ENCODE assay signal across 8 mouse cellular contexts in the genomic region with DNA sequence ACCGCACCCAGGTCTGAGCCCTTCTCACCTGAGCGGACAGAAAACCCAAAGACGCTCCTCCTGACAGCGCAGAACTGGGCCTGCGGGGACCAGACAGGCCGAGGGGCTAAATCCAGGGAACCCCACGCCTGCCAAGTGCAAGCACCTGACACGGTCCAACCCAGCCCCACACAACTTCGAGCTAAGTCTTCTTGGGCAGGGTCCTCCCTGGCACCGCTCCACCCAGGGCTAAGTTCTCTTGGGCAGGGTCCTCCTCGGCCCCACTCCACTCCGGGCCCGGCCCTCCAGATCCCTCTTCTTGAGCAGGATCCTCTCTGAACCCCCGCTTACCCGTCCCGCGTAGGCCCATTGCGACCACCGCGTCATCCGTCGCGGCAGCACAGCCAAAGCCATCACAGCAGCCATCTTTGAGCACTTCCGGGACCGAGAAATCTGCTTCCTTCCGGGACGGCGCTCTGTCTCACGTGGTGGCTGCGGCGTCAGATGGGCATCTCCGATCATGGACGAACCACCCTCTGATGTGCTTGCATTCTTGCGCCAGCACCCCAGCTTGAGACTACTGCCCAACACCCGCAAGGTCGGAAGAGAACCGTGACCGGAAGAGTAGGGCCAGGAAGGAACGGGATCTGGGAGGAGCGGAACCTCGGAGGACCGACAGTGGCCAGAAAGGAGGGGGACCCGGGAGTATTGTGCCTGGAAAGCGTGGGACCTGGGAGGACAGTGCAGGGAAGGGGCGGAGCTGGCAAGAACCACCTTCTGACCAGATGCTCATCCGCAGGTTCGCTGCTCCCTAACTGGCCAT. TPM values are rescaled to one million over a fixed set of nuclear protein-coding genes. Genes with fewer than 3 reads are reported as not detected.
A peak's percentile ranks its signal among the peaks of the same experiment; 100 is the strongest.
DNase-seq lines count a peak whose midpoint lies in the region; ATAC-seq lines count a peak whose summit lies in the region.

A gene (plus strand): TSS at position 441 of the 802 bp plus-strand sequence.
A gene (minus strand): TSS at position 604 of the 802 bp plus-strand sequence.

- H3K27me3 ChIP-seq in erythroblast, embryonic 14.5 days (ENCODE audit: control insufficient read depth): no peaks in the 10 kb centered on the region
- no peaks in the 10 kb centered on the region for H3K27me3 ChIP-seq in heart, embryonic 11.5 days (ENCODE audit: control insufficient read depth, insufficient read depth, low read length)
- no peaks in the 10 kb centered on the region for H3K27me3 ChIP-seq in kidney, embryonic 16.5 days (ENCODE audit: insufficient read depth, low read length)

- H3K4me2 ChIP-seq in heart, embryonic 11.5 days: peak within 1 kb of the TSS; percentile 99
- H3K4me2 ChIP-seq in kidney, embryonic 16.5 days (replicated peaks; ENCODE audit: low read depth, low read length): peak within 1 kb of the TSS; percentile 97

- DNase-seq in A20 (ENCODE audit: low read depth, low spot score): peak; percentile 86
- peak; percentile 95 for DNase-seq in brain, adult 2 months (ENCODE audit: low read depth, low spot score)
- peak; percentile 78 for DNase-seq in liver
- DNase-seq in monocyte, adult 2 months (ENCODE audit: low read depth in 1 of 2, low spot score in 2 of 2): peak; percentile 57 to 69
- peak; percentile 49 to 69 for DNase-seq in spleen, postnatal 14 days (ENCODE audit: low spot score in 2 of 2)

- 2% methylated on average over 47 of the region's 47 CpGs for WGBS in heart, embryonic 11.5 days (ENCODE audit: insufficient replicate concordance)
- under 1% methylated on average over 47 of the region's 47 CpGs for WGBS in kidney, embryonic 16.5 days

- ATAC-seq in heart, embryonic 11.5 days (replicated peaks; ENCODE audit: insufficient number of reproducible peaks, low FRiP score, low TSS enrichment): peak; percentile 52
- ATAC-seq in kidney, embryonic 16.5 days (ENCODE audit: low FRiP score, low TSS enrichment): peak; percentile 80

- H3K9ac ChIP-seq in heart, embryonic 11.5 days (ENCODE audit: low read depth, low read length): peak within 1 kb of the TSS; percentile 85
- H3K9ac ChIP-seq in kidney, embryonic 16.5 days (replicated peaks; ENCODE audit: low read length): peak within 1 kb of the TSS; percentile 89

- peaks cover 74% of the 10 kb centered on the region for H3K4me1 ChIP-seq in erythroblast, embryonic 14.5 days (ENCODE audit: control insufficient read depth)
- peaks cover 25% of the 10 kb centered on the region for H3K4me1 ChIP-seq in heart, embryonic 11.5 days (ENCODE audit: control insufficient read depth, insufficient read depth, low read length)
- peaks cover 42% of the 10 kb centered on the region for H3K4me1 ChIP-seq in kidney, embryonic 16.5 days (ENCODE audit: insufficient read depth, low read length)

- H3K36me3 ChIP-seq in erythroblast, embryonic 14.5 days (ENCODE audit: control insufficient read depth): peaks cover 82% of the 10 kb centered on the region
- peaks cover 40% of the 10 kb centered on the region for H3K36me3 ChIP-seq in heart, embryonic 11.5 days (ENCODE audit: control insufficient read depth, insufficient read depth, low read length)
- peaks cover 63% of the 10 kb centered on the region for H3K36me3 ChIP-seq in kidney, embryonic 16.5 days (ENCODE audit: insufficient read depth, low read length)

- H3K27ac ChIP-seq in heart, embryonic 11.5 days (ENCODE audit: low read depth, low read length): peak within 1 kb of the TSS; percentile 68
- H3K27ac ChIP-seq in kidney, embryonic 16.5 days (ENCODE audit: low read length): peak within 1 kb of the TSS; percentile 91

- H3K9me3 ChIP-seq in erythroblast, embryonic 14.5 days (ENCODE audit: control insufficient read depth, low read length): no peaks in the 10 kb centered on the region
- no peaks in the 10 kb centered on the region for H3K9me3 ChIP-seq in heart, embryonic 11.5 days (replicated peaks; ENCODE audit: control insufficient read depth, low read length)
- no peaks in the 10 kb centered on the region for H3K9me3 ChIP-seq in kidney, embryonic 16.5 days (ENCODE audit: low read length)

- peak within 1 kb of the TSS; percentile 80 for H3K4me3 ChIP-seq in erythroblast, embryonic 14.5 days (replicated peaks)
- peak within 1 kb of the TSS; percentile 84 for H3K4me3 ChIP-seq in heart, embryonic 11.5 days (ENCODE audit: low read depth, low read length)
- H3K4me3 ChIP-seq in kidney, embryonic 16.5 days (ENCODE audit: low read length): peak within 1 kb of the TSS; percentile 88

RNA-seq across cellular contexts. Expression of the first gene that starts in this region (rescaled TPM):
- 0.29 and 0.31 TPM in 2 replicates for polyA plus RNA-seq in erythroblast, embryonic 14.5 days (2012)
- 32.0 and 32.1 TPM in 2 replicates for polyA plus RNA-seq in heart, embryonic 11.5 days (2014; fragmentation: Nextera tagmentation; extraction: Ambion mirVana)
- 46.6 and 52.2 TPM in 2 replicates for polyA plus RNA-seq in kidney, embryonic 16.5 days (2015; fragmentation: Nextera tagmentation; extraction: Ambion mirVana)

RNA-seq across cellular contexts. Expression of the second gene that starts in this region (rescaled TPM):
- 1.7 and 2.3 TPM in 2 replicates for polyA plus RNA-seq in erythroblast, embryonic 14.5 days (2012)
- 40.3 and 43.2 TPM in 2 replicates for polyA plus RNA-seq in heart, embryonic 11.5 days (2014; fragmentation: Nextera tagmentation; extraction: Ambion mirVana)
- polyA plus RNA-seq in kidney, embryonic 16.5 days (2015; fragmentation: Nextera tagmentation; extraction: Ambion mirVana): 61.0 and 63.9 TPM in 2 replicates

Comparison
In these comparisons a context has a peak if more than half of its experiments do, and no peak if none do; other contexts are left out.
1. Peak in every context shown above with its lines: DNase-seq, ATAC-seq, H3K4me3 ChIP-seq and H3K27ac ChIP-seq.
2. RNA of the first gene that starts in this region (polyA plus RNA-seq): 46.6 to 52.2 TPM in kidney, embryonic 16.5 days and 32.0 to 32.1 TPM in heart, embryonic 11.5 days; 0.29 to 0.31 TPM in erythroblast, embryonic 14.5 days; every median in the first group is over 10 times any median in the second.
3. RNA of the second gene that starts in this region (polyA plus RNA-seq): 61.0 to 63.9 TPM in kidney, embryonic 16.5 days and 40.3 to 43.2 TPM in heart, embryonic 11.5 days; 1.7 to 2.3 TPM in erythroblast, embryonic 14.5 days; every median in the first group is over 10 times any median in the second.